Mouse (Mus musculus): ENCODE data around the gene Stt3b. TPM values are rescaled to one million over a fixed set of nuclear protein-coding genes. Genes with fewer than 3 reads are reported as not detected.

The Stt3b gene
- polyA plus RNA-seq, 1 experiment from 2014 or later, result 118 TPM

DNA sequence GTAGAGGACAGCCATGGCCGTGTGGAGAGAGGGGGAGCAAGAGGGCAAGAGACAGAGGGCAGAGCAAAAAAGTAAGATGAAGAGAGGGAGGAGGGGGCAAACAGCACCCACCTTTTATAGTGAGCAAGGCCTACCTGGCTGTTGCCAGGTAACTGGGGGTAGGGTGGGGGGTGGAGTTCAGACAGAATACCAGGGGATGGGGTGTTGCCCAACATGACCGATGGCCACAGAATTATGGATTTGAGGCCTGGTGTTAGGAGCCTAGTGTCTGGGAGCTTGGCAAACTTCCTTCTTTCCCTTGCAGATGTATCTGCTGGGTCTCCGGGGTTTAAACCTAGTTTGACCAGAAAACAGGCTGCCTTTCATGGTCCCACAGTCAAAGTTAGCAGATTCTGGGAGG, 34.7 kb upstream of the Stt3b start:
- ATAC-seq (replicated peaks; ENCODE audit: insufficient number of reproducible peaks, low FRiP score, low TSS enrichment, low read depth), result no peak
- Histone ChIP-seq H3K4me2 (ENCODE audit: low read depth, low read length) (no peak overlapping the region), H3K27ac (replicated peaks; ENCODE audit: low read depth, low read length) (no peak overlapping the region), H3K9me3 (replicated peaks; ENCODE audit: control insufficient read depth, low read length) (no peaks in the 10 kb centered on the region), H3K27me3 (ENCODE audit: control insufficient read depth, insufficient read depth, low read length) (no peaks in the 10 kb centered on the region), H3K4me1 (ENCODE audit: control insufficient read depth, insufficient read depth, low read length) (no peaks in the 10 kb centered on the region), H3K36me3 (replicated peaks; ENCODE audit: control insufficient read depth, insufficient read depth, low read depth, low read length) (no peaks in the 10 kb centered on the region), H3K4me3 (ENCODE audit: low read depth, low read length) (no peak overlapping the region), H3K9ac (replicated peaks; ENCODE audit: low read length) (no peak overlapping the region)
- no peak for DNase-seq (ENCODE audit: low spot score)
- 86% methylated on average over 3 of the region's 3 CpGs for WGBS

- Histone ChIP-seq H3K9me3 (replicated peaks; ENCODE audit: control insufficient read depth, low read length) (no peaks in the 10 kb centered on the region), H3K27ac (replicated peaks; ENCODE audit: low read depth, low read length) (no peak overlapping the region), H3K4me3 (ENCODE audit: low read depth, low read length) (no peak overlapping the region), H3K9ac (replicated peaks; ENCODE audit: low read length) (no peak overlapping the region), H3K4me1 (ENCODE audit: control insufficient read depth, insufficient read depth, low read length) (no peaks in the 10 kb centered on the region), H3K4me2 (ENCODE audit: low read depth, low read length) (no peak overlapping the region), H3K36me3 (replicated peaks; ENCODE audit: control insufficient read depth, insufficient read depth, low read depth, low read length) (no peaks in the 10 kb centered on the region), H3K27me3 (ENCODE audit: control insufficient read depth, insufficient read depth, low read length) (no peaks in the 10 kb centered on the region)
- WGBS, result 65% methylated on average over 9 of the region's 9 CpGs
- DNase-seq (ENCODE audit: low spot score), result no peak
- ATAC-seq (replicated peaks; ENCODE audit: insufficient number of reproducible peaks, low FRiP score, low TSS enrichment, low read depth), result no peak
These were observed 31.4 kb upstream of the Stt3b start for GRCm38 (mm10) chr9:115341576-115341975.

- no peak overlapping the region for H3K4me2 ChIP-seq (ENCODE audit: low read depth, low read length)
- no peak overlapping the region for H3K4me3 ChIP-seq (ENCODE audit: low read depth, low read length)
- H3K9ac ChIP-seq (replicated peaks; ENCODE audit: low read length), result no peak overlapping the region
- WGBS, result 59% methylated on average over 12 of the region's 12 CpGs
- ATAC-seq (replicated peaks; ENCODE audit: insufficient number of reproducible peaks, low FRiP score, low TSS enrichment, low read depth) (no peak), DNase-seq (ENCODE audit: low spot score) (no peak)
- H3K4me1 ChIP-seq (ENCODE audit: control insufficient read depth, insufficient read depth, low read length), result no peaks in the 10 kb centered on the region
- no peaks in the 10 kb centered on the region for H3K9me3 ChIP-seq (replicated peaks; ENCODE audit: control insufficient read depth, low read length)
- H3K27ac ChIP-seq (replicated peaks; ENCODE audit: low read depth, low read length), result no peak overlapping the region
- no peaks in the 10 kb centered on the region for H3K36me3 ChIP-seq (replicated peaks; ENCODE audit: control insufficient read depth, insufficient read depth, low read depth, low read length)
- no peaks in the 10 kb centered on the region for H3K27me3 ChIP-seq (ENCODE audit: control insufficient read depth, insufficient read depth, low read length)
These were observed 30.1 kb upstream of the Stt3b start for GRCm38 (mm10) chr9:115340212-115340815.

- DNase-seq (ENCODE audit: low spot score) (no peak), ATAC-seq (replicated peaks; ENCODE audit: insufficient number of reproducible peaks, low FRiP score, low TSS enrichment, low read depth) (no peak)
- H3K9ac ChIP-seq (replicated peaks; ENCODE audit: low read length), result no peak overlapping the region
- no peak overlapping the region for H3K4me2 ChIP-seq (ENCODE audit: low read depth, low read length)
- no peak overlapping the region for H3K27ac ChIP-seq (replicated peaks; ENCODE audit: low read depth, low read length)
- H3K4me1 ChIP-seq (ENCODE audit: control insufficient read depth, insufficient read depth, low read length), result no peaks in the 10 kb centered on the region
- H3K4me3 ChIP-seq (ENCODE audit: low read depth, low read length), result no peak overlapping the region
- no peaks in the 10 kb centered on the region for H3K9me3 ChIP-seq (replicated peaks; ENCODE audit: control insufficient read depth, low read length)
- no peaks in the 10 kb centered on the region for H3K36me3 ChIP-seq (replicated peaks; ENCODE audit: control insufficient read depth, insufficient read depth, low read depth, low read length)
- H3K27me3 ChIP-seq (ENCODE audit: control insufficient read depth, insufficient read depth, low read length), result no peaks in the 10 kb centered on the region
- 43% methylated on average over 6 of the region's 6 CpGs for WGBS
These were observed 28.6 kb upstream of the Stt3b start for GRCm38 (mm10) chr9:115338816-115339215.

DNA sequence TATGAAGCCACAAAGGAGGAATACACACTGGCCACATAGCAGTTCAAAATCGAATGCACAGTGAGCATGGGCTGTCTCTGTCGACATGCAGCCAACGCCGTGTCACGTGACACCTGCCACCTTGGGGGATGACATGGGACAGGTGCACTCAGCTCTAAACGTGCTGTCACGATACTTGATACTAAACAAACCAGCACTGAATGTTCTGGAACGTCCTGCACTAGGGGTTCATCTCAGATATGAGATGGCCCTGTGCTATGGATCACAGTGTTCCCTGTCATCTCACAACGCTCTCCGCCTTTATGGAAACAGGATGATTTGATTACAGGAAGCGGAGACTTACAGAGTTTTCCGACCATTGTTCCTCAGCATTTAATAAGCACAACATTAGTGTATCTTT, 22.8 kb upstream of the Stt3b start:
- Histone ChIP-seq H3K27me3 (ENCODE audit: control insufficient read depth, insufficient read depth, low read length) (no peaks in the 10 kb centered on the region), H3K36me3 (replicated peaks; ENCODE audit: control insufficient read depth, insufficient read depth, low read depth, low read length) (no peaks in the 10 kb centered on the region), H3K4me1 (ENCODE audit: control insufficient read depth, insufficient read depth, low read length) (no peaks in the 10 kb centered on the region), H3K9ac (replicated peaks; ENCODE audit: low read length) (no peak overlapping the region), H3K9me3 (replicated peaks; ENCODE audit: control insufficient read depth, low read length) (no peaks in the 10 kb centered on the region), H3K4me3 (ENCODE audit: low read depth, low read length) (no peak overlapping the region), H3K4me2 (ENCODE audit: low read depth, low read length) (no peak overlapping the region), H3K27ac (replicated peaks; ENCODE audit: low read depth, low read length) (no peak overlapping the region)
- 67% methylated on average over 12 of the region's 12 CpGs for WGBS
- DNase-seq (ENCODE audit: low spot score) (no peak), ATAC-seq (replicated peaks; ENCODE audit: insufficient number of reproducible peaks, low FRiP score, low TSS enrichment, low read depth) (no peak)

GRCm38 (mm10) chr9:115332339-115332738, 22.1 kb upstream of the Stt3b start:
- no peak overlapping the region for H3K4me3 ChIP-seq (ENCODE audit: low read depth, low read length)
- WGBS, result 82% methylated on average over 7 of the region's 7 CpGs
- H3K4me2 ChIP-seq (ENCODE audit: low read depth, low read length), result no peak overlapping the region
- no peaks in the 10 kb centered on the region for H3K36me3 ChIP-seq (replicated peaks; ENCODE audit: control insufficient read depth, insufficient read depth, low read depth, low read length)
- H3K9ac ChIP-seq (replicated peaks; ENCODE audit: low read length), result no peak overlapping the region
- H3K27me3 ChIP-seq (ENCODE audit: control insufficient read depth, insufficient read depth, low read length), result no peaks in the 10 kb centered on the region
- no peaks in the 10 kb centered on the region for H3K9me3 ChIP-seq (replicated peaks; ENCODE audit: control insufficient read depth, low read length)
- no peaks in the 10 kb centered on the region for H3K4me1 ChIP-seq (ENCODE audit: control insufficient read depth, insufficient read depth, low read length)
- ATAC-seq (replicated peaks; ENCODE audit: insufficient number of reproducible peaks, low FRiP score, low TSS enrichment, low read depth) (no peak), DNase-seq (ENCODE audit: low spot score) (no peak)
- no peak overlapping the region for H3K27ac ChIP-seq (replicated peaks; ENCODE audit: low read depth, low read length)

DNA sequence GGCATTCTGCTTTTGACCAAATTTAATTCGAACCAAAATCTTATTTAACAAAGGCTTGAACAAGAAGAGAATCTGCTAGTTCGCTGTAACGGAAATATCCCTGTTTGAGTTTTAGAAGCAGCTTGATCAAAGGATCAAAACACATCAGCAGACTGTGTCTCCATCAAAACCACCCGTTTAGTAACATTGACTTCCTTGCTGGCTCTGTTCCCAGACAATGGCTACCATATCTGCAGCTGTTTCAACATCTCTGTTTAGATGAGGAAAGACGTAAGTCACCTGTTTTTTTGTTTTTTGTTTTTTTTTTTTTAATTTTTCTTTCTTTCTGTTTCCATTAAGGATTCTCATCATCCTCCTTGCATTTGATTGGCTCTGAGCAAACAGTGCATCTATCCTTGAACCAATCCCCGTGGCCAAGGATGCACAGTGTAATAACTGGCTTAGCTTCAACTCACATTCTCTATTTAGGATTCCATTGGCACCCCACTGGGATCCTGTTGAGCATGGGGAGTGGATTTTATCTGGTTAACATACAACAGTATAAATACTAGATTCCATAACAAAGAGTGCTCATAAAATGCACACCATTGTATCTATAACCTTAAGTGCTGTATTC, 20.7 kb upstream of the Stt3b start:
- H3K4me1 ChIP-seq (ENCODE audit: control insufficient read depth, insufficient read depth, low read length), result no peaks in the 10 kb centered on the region
- DNase-seq (ENCODE audit: low spot score), result no peak
- no peak overlapping the region for H3K4me3 ChIP-seq (ENCODE audit: low read depth, low read length)
- H3K27me3 ChIP-seq (ENCODE audit: control insufficient read depth, insufficient read depth, low read length), result no peaks in the 10 kb centered on the region
- no peak overlapping the region for H3K4me2 ChIP-seq (ENCODE audit: low read depth, low read length)
- no peak for ATAC-seq (replicated peaks; ENCODE audit: insufficient number of reproducible peaks, low FRiP score, low TSS enrichment, low read depth)
- 77% methylated on average over 6 of the region's 6 CpGs for WGBS
- no peak overlapping the region for H3K27ac ChIP-seq (replicated peaks; ENCODE audit: low read depth, low read length)
- H3K9ac ChIP-seq (replicated peaks; ENCODE audit: low read length), result no peak overlapping the region
- no peaks in the 10 kb centered on the region for H3K36me3 ChIP-seq (replicated peaks; ENCODE audit: control insufficient read depth, insufficient read depth, low read depth, low read length)
- H3K9me3 ChIP-seq (replicated peaks; ENCODE audit: control insufficient read depth, low read length), result no peaks in the 10 kb centered on the region

DNA sequence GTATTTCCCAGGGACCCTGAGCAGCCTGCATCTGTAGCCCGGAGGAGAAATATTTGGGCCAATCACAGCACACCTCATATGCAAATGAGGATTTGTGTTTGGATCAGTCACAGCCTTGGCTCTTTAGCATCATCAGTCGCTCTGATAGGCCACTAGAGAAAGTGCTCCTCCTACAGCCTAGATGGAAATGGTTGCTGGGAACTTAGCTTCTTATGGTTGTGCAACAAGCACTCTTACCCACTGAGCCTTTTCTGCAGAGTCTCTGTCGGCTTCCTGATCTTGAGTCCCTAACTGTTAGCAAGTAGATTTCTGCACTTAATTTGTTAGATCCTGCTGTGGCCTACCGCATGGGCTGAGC, 16.3 kb upstream of the Stt3b start:
- 95% methylated on average over 4 of the region's 4 CpGs for WGBS
- H3K36me3 ChIP-seq (replicated peaks; ENCODE audit: control insufficient read depth, insufficient read depth, low read depth, low read length), result no peaks in the 10 kb centered on the region
- no peaks in the 10 kb centered on the region for H3K27me3 ChIP-seq (ENCODE audit: control insufficient read depth, insufficient read depth, low read length)
- no peak overlapping the region for H3K27ac ChIP-seq (replicated peaks; ENCODE audit: low read depth, low read length)
- no peak overlapping the region for H3K4me2 ChIP-seq (ENCODE audit: low read depth, low read length)
- no peak overlapping the region for H3K4me3 ChIP-seq (ENCODE audit: low read depth, low read length)
- no peak overlapping the region for H3K9ac ChIP-seq (replicated peaks; ENCODE audit: low read length)
- DNase-seq (ENCODE audit: low spot score), result no peak
- H3K4me1 ChIP-seq (ENCODE audit: control insufficient read depth, insufficient read depth, low read length), result no peaks in the 10 kb centered on the region
- H3K9me3 ChIP-seq (replicated peaks; ENCODE audit: control insufficient read depth, low read length), result no peaks in the 10 kb centered on the region
- no peak for ATAC-seq (replicated peaks; ENCODE audit: insufficient number of reproducible peaks, low FRiP score, low TSS enrichment, low read depth)
